Mouse (Mus musculus): ENCODE measurements around the gene Pycr1.

GRCm38 (mm10) chr11:120642939-120643600, 499 bp downstream of the Pycr1 start:
- TF ChIP-seq ZNF384 (IDR thresholded peaks at IDR 0.05; ENCODE audit: low read depth, low read length) = no peak
- no peak for TF ChIP-seq HCFC1 (IDR thresholded peaks at IDR 0.05; ENCODE audit: borderline replicate concordance, insufficient read depth, low read length)
- TF ChIP-seq ZC3H11A (IDR thresholded peaks at IDR 0.05; ENCODE audit: borderline replicate concordance, low read depth, low read length) = no peak
- TF ChIP-seq MAFK (IDR thresholded peaks at IDR 0.05; ENCODE audit: insufficient read depth, low read depth, low read length) = no peak

Measured in ES-E14 (cell line).